ENCODE assay signal across 10 mouse cellular contexts in the genomic region with DNA sequence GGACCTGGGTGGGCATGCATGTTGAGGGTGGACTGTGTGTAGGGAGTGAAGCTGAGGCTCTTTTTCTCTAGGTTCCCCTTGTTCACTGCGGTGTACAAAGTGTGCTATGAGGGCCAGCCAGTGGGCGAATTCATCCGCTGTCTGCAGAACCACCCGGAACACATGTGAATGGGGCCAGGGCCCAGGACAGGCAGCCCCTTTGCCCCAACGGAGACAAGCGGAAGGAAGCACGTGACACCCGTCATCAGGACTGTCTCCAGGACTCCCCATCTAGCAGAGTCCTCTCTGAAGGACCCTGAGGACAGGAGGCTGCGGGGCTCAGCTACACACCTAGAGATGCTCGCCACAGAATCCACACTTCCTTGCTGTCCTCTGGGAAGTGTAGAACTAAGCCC. TPM values are rescaled to one million over a fixed set of nuclear protein-coding genes. Genes with fewer than 3 reads are reported as not detected.
DNase-seq lines count a peak whose midpoint lies in the region; ATAC-seq and TF ChIP-seq lines count a peak whose summit lies in the region.
"Had no signal": no experiment of that assay in that cellular context is flagged by ENCODE, and none has a peak within 500 bp of the region (broad histone marks: within the 10 kb centered on the region; RNA-seq: fewer than 3 reads in every experiment).

No protein-coding gene starts in this region.

- H3K36me3 ChIP-seq in forebrain, embryonic 13.5 days (ENCODE audit: poor library complexity, severe bottlenecking): peaks cover 50% of the 10 kb centered on the region
- H3K36me3 ChIP-seq in forebrain, embryonic 11.5 days (ENCODE audit: control insufficient read depth, insufficient read depth, low read length): peaks cover 3% of the 10 kb centered on the region; the same call in 1 of the 2 replicates
- peaks cover 9% of the 10 kb centered on the region for H3K36me3 ChIP-seq in midbrain, embryonic 11.5 days (ENCODE audit: control insufficient read depth, insufficient read depth, low read length)
- H3K36me3 ChIP-seq in midbrain, postnatal 0 days (ENCODE audit: insufficient read depth, low read length): peaks cover 14% of the 10 kb centered on the region; the same call in 1 of the 2 replicates
- peaks cover 53% of the 10 kb centered on the region for H3K36me3 ChIP-seq in limb, embryonic 10.5 days
- H3K36me3 ChIP-seq in stomach, embryonic 14.5 days (ENCODE audit: control insufficient read depth, insufficient read depth, low read length): peaks cover 6% of the 10 kb centered on the region; the same call in 1 of the 2 replicates

- DNase-seq in forebrain, embryonic 11.5 days (ENCODE audit: low spot score): no peak
- no peak for DNase-seq in midbrain, embryonic 11.5 days (ENCODE audit: low spot score, missing footprints)
- DNase-seq in midbrain, postnatal 0 days (ENCODE audit: low spot score): no peak
- DNase-seq in limb, embryonic 10.5 days (ENCODE audit: low spot score): no peak
- no peak for DNase-seq in frontal cortex, postnatal 25 days (ENCODE audit: low spot score in 2 of 2)
- no peak for DNase-seq in ovary, postnatal 14 days (ENCODE audit: low spot score)
- DNase-seq: thymus, adult 2 months had no signal

- peaks cover 35% of the 10 kb centered on the region for H3K4me1 ChIP-seq in forebrain, embryonic 13.5 days
- H3K4me1 ChIP-seq in forebrain, embryonic 11.5 days (replicated peaks; ENCODE audit: control insufficient read depth, insufficient read depth, low read length): peaks cover 8% of the 10 kb centered on the region; the same call in 1 of the 2 replicates
- peaks cover 24% of the 10 kb centered on the region for H3K4me1 ChIP-seq in midbrain, embryonic 11.5 days (ENCODE audit: control insufficient read depth, insufficient read depth, low read length)
- H3K4me1 ChIP-seq in midbrain, postnatal 0 days (ENCODE audit: insufficient read depth, low read length): peaks cover 3% of the 10 kb centered on the region
- H3K4me1 ChIP-seq in limb, embryonic 10.5 days: peaks cover 31% of the 10 kb centered on the region
- H3K4me1 ChIP-seq in stomach, embryonic 14.5 days (ENCODE audit: control insufficient read depth, insufficient read depth, low read length): peaks cover 19% of the 10 kb centered on the region

- ATAC-seq in forebrain, embryonic 13.5 days: no peak
- no peak for ATAC-seq in forebrain, embryonic 11.5 days (replicated peaks; ENCODE audit: low FRiP score)
- ATAC-seq in midbrain, embryonic 11.5 days (ENCODE audit: low FRiP score): no peak
- ATAC-seq in midbrain, postnatal 0 days (ENCODE audit: low FRiP score): no peak
- no peak for ATAC-seq in stomach, embryonic 14.5 days (ENCODE audit: insufficient number of reproducible peaks, insufficient read depth, low FRiP score, low read depth)

- no peak overlapping the region for H3K4me3 ChIP-seq in forebrain, embryonic 13.5 days
- no peak overlapping the region for H3K4me3 ChIP-seq in forebrain, embryonic 11.5 days (ENCODE audit: low read depth, low read length)
- H3K4me3 ChIP-seq in midbrain, embryonic 11.5 days (ENCODE audit: low read depth, low read length): no peak overlapping the region
- H3K4me3 ChIP-seq in midbrain, postnatal 0 days (ENCODE audit: low read depth, low read length): no peak overlapping the region
- H3K4me3 ChIP-seq in limb, embryonic 10.5 days: no peak overlapping the region
- H3K4me3 ChIP-seq in stomach, embryonic 14.5 days (ENCODE audit: low read depth, low read length): no peak overlapping the region

- no peak for TF ChIP-seq CTCF in midbrain, postnatal 0 days (IDR thresholded peaks at IDR 0.05)

- 62% methylated on average over 10 of the region's 10 CpGs for WGBS in forebrain, embryonic 13.5 days
- 47% methylated on average over 10 of the region's 10 CpGs for WGBS in forebrain, embryonic 11.5 days
- WGBS in midbrain, embryonic 11.5 days: 53% methylated on average over 10 of the region's 10 CpGs
- 54% methylated on average over 10 of the region's 10 CpGs for WGBS in midbrain, postnatal 0 days
- 64% methylated on average over 10 of the region's 10 CpGs for WGBS in limb, embryonic 10.5 days
- WGBS in stomach, embryonic 14.5 days: 65% methylated on average over 10 of the region's 10 CpGs

- 0 out of 2 replicates have a peak overlapping the region, but pooled peaks have one; percentile 21 for H3K9ac ChIP-seq in forebrain, embryonic 13.5 days
- H3K9ac ChIP-seq in forebrain, embryonic 11.5 days (ENCODE audit: low read length): no peak overlapping the region
- peak overlapping the region; percentile 12; the same call in 1 of the 2 replicates for H3K9ac ChIP-seq in midbrain, embryonic 11.5 days (ENCODE audit: low read length)
- H3K9ac ChIP-seq in midbrain, postnatal 0 days (replicated peaks; ENCODE audit: low read length, poor library complexity, severe bottlenecking): no peak overlapping the region
- H3K9ac ChIP-seq in stomach, embryonic 14.5 days (replicated peaks; ENCODE audit: low read depth, low read length): no peak overlapping the region

- peak overlapping the region; percentile 31 for H3K27ac ChIP-seq in forebrain, embryonic 13.5 days
- H3K27ac ChIP-seq in forebrain, embryonic 11.5 days (ENCODE audit: low read depth, low read length): no peak overlapping the region
- 0 out of 2 replicates have a peak overlapping the region, but pooled peaks have one; percentile 17 for H3K27ac ChIP-seq in midbrain, embryonic 11.5 days (ENCODE audit: low read depth, low read length)
- no peak overlapping the region for H3K27ac ChIP-seq in midbrain, postnatal 0 days (ENCODE audit: low read depth, low read length)
- H3K27ac ChIP-seq in limb, embryonic 10.5 days: peak overlapping the region; percentile 72; the same call in 1 of the 2 replicates
- H3K27ac ChIP-seq in stomach, embryonic 14.5 days (ENCODE audit: low read length): peak overlapping the region; percentile 66; the same call in 1 of the 2 replicates

- H3K4me2 ChIP-seq in forebrain, embryonic 13.5 days: no peak overlapping the region
- H3K4me2 ChIP-seq in forebrain, embryonic 11.5 days (ENCODE audit: low read depth, low read length, severe bottlenecking): no peak overlapping the region
- H3K4me2 ChIP-seq in midbrain, embryonic 11.5 days: no peak overlapping the region
- no peak overlapping the region for H3K4me2 ChIP-seq in midbrain, postnatal 0 days (ENCODE audit: low read depth, low read length, poor library complexity, severe bottlenecking)
- no peak overlapping the region for H3K4me2 ChIP-seq in stomach, embryonic 14.5 days (replicated peaks; ENCODE audit: low read depth, low read length)

- H3K27me3 ChIP-seq in forebrain, embryonic 13.5 days: no peaks in the 10 kb centered on the region
- no peaks in the 10 kb centered on the region for H3K27me3 ChIP-seq in forebrain, embryonic 11.5 days (ENCODE audit: control insufficient read depth, insufficient read depth, low read length)
- no peaks in the 10 kb centered on the region for H3K27me3 ChIP-seq in midbrain, embryonic 11.5 days (ENCODE audit: control insufficient read depth, insufficient read depth, low read length)
- H3K27me3 ChIP-seq in midbrain, postnatal 0 days (ENCODE audit: insufficient read depth, low read length): no peaks in the 10 kb centered on the region
- no peaks in the 10 kb centered on the region for H3K27me3 ChIP-seq in limb, embryonic 10.5 days (ENCODE audit: low read depth, poor library complexity, severe bottlenecking)
- no peaks in the 10 kb centered on the region for H3K27me3 ChIP-seq in stomach, embryonic 14.5 days (ENCODE audit: control insufficient read depth, insufficient read depth, low read length)
- H3K27me3 ChIP-seq: CH12.LX had no signal

- H3K9me3 ChIP-seq in forebrain, embryonic 13.5 days (replicated peaks): no peaks in the 10 kb centered on the region
- no peaks in the 10 kb centered on the region for H3K9me3 ChIP-seq in forebrain, embryonic 11.5 days (ENCODE audit: control insufficient read depth, low read length)
- H3K9me3 ChIP-seq in midbrain, embryonic 11.5 days (ENCODE audit: control insufficient read depth, low read length): no peaks in the 10 kb centered on the region
- no peaks in the 10 kb centered on the region for H3K9me3 ChIP-seq in midbrain, postnatal 0 days (ENCODE audit: low read length)
- H3K9me3 ChIP-seq in limb, embryonic 10.5 days (replicated peaks): no peaks in the 10 kb centered on the region
- no peaks in the 10 kb centered on the region for H3K9me3 ChIP-seq in stomach, embryonic 14.5 days (ENCODE audit: control insufficient read depth, low read depth, low read length)

RNA-seq across cellular contexts. Expression of gene Cox14, which starts 2.3 kb away (rescaled TPM):
- 177 and 190 TPM in 2 replicates for polyA plus RNA-seq in forebrain, embryonic 13.5 days (2015; fragmentation: Nextera tagmentation; extraction: Ambion mirVana)
- polyA plus RNA-seq in forebrain, embryonic 11.5 days (2014; fragmentation: Nextera tagmentation; extraction: Ambion mirVana): 140 and 154 TPM in 2 replicates
- 135 and 140 TPM in 2 replicates for polyA plus RNA-seq in midbrain, embryonic 11.5 days (2014; fragmentation: Nextera tagmentation; extraction: Ambion mirVana)
- total RNA-seq in midbrain, postnatal 0 days (2014; rRNA removed): 60.9 and 67.2 TPM in 2 replicates
- 165 and 180 TPM in 2 replicates for polyA plus RNA-seq in midbrain, postnatal 0 days (2015; fragmentation: Nextera tagmentation; extraction: Ambion mirVana)
- polyA plus RNA-seq in limb, embryonic 10.5 days (2016; fragmentation: Nextera tagmentation; extraction: Ambion mirVana): 113 and 127 TPM in 2 replicates
- polyA plus RNA-seq in stomach, embryonic 14.5 days (2014; fragmentation: Nextera tagmentation; extraction: Ambion mirVana): 181 and 193 TPM in 2 replicates

RNA-seq across cellular contexts. Expression of gene Gpd1, which starts 5.8 kb away (rescaled TPM):
- 1.2 and 1.3 TPM in 2 replicates for polyA plus RNA-seq in forebrain, embryonic 13.5 days (2015; fragmentation: Nextera tagmentation; extraction: Ambion mirVana)
- polyA plus RNA-seq in forebrain, embryonic 11.5 days (2014; fragmentation: Nextera tagmentation; extraction: Ambion mirVana): 0.35 and 0.53 TPM in 2 replicates
- polyA plus RNA-seq in midbrain, embryonic 11.5 days (2014; fragmentation: Nextera tagmentation; extraction: Ambion mirVana): 0.14 and 0.18 TPM in 2 replicates
- 2.8 and 3.3 TPM in 2 replicates for total RNA-seq in midbrain, postnatal 0 days (2014; rRNA removed)
- 1.1 and 1.2 TPM in 2 replicates for polyA plus RNA-seq in midbrain, postnatal 0 days (2015; fragmentation: Nextera tagmentation; extraction: Ambion mirVana)
- 0.29 and 0.59 TPM in 2 replicates for polyA plus RNA-seq in limb, embryonic 10.5 days (2016; fragmentation: Nextera tagmentation; extraction: Ambion mirVana)
- polyA plus RNA-seq in stomach, embryonic 14.5 days (2014; fragmentation: Nextera tagmentation; extraction: Ambion mirVana): 0.20 and 0.21 TPM in 2 replicates

RNA-seq across cellular contexts. Expression of gene Gm17349, which starts 17.8 kb away (rescaled TPM):
- not detected in 2 replicates for polyA plus RNA-seq in forebrain, embryonic 13.5 days (2015; fragmentation: Nextera tagmentation; extraction: Ambion mirVana)
- polyA plus RNA-seq in forebrain, embryonic 11.5 days (2014; fragmentation: Nextera tagmentation; extraction: Ambion mirVana): not detected in 2 replicates
- not detected in 2 replicates for polyA plus RNA-seq in midbrain, embryonic 11.5 days (2014; fragmentation: Nextera tagmentation; extraction: Ambion mirVana)
- total RNA-seq in midbrain, postnatal 0 days (2014; rRNA removed): not detected in 2 replicates
- polyA plus RNA-seq in midbrain, postnatal 0 days (2015; fragmentation: Nextera tagmentation; extraction: Ambion mirVana): not detected in 2 replicates
- polyA plus RNA-seq in limb, embryonic 10.5 days (2016; fragmentation: Nextera tagmentation; extraction: Ambion mirVana): not detected in 2 replicates
- not detected in 2 replicates for polyA plus RNA-seq in stomach, embryonic 14.5 days (2014; fragmentation: Nextera tagmentation; extraction: Ambion mirVana)
- polyA plus RNA-seq: thymus, adult 2 months had no signal

RNA-seq across cellular contexts. Expression of gene Smarcd1, which starts 21.2 kb away (rescaled TPM):
- 118 and 130 TPM in 2 replicates for polyA plus RNA-seq in forebrain, embryonic 13.5 days (2015; fragmentation: Nextera tagmentation; extraction: Ambion mirVana)
- 134 and 142 TPM in 2 replicates for polyA plus RNA-seq in forebrain, embryonic 11.5 days (2014; fragmentation: Nextera tagmentation; extraction: Ambion mirVana)
- 111 and 113 TPM in 2 replicates for polyA plus RNA-seq in midbrain, embryonic 11.5 days (2014; fragmentation: Nextera tagmentation; extraction: Ambion mirVana)
- 83.0 and 93.0 TPM in 2 replicates for total RNA-seq in midbrain, postnatal 0 days (2014; rRNA removed)
- polyA plus RNA-seq in midbrain, postnatal 0 days (2015; fragmentation: Nextera tagmentation; extraction: Ambion mirVana): 77.7 and 92.2 TPM in 2 replicates
- 84.0 and 85.8 TPM in 2 replicates for polyA plus RNA-seq in limb, embryonic 10.5 days (2016; fragmentation: Nextera tagmentation; extraction: Ambion mirVana)
- 37.8 and 40.1 TPM in 2 replicates for polyA plus RNA-seq in stomach, embryonic 14.5 days (2014; fragmentation: Nextera tagmentation; extraction: Ambion mirVana)

RNA-seq across cellular contexts. Expression of gene Cers5, which starts 49.6 kb away (rescaled TPM):
- polyA plus RNA-seq in forebrain, embryonic 13.5 days (2015; fragmentation: Nextera tagmentation; extraction: Ambion mirVana): 62.6 and 67.2 TPM in 2 replicates
- polyA plus RNA-seq in forebrain, embryonic 11.5 days (2014; fragmentation: Nextera tagmentation; extraction: Ambion mirVana): 59.2 and 59.7 TPM in 2 replicates
- polyA plus RNA-seq in midbrain, embryonic 11.5 days (2014; fragmentation: Nextera tagmentation; extraction: Ambion mirVana): 57.8 and 59.6 TPM in 2 replicates
- 93.5 and 94.2 TPM in 2 replicates for total RNA-seq in midbrain, postnatal 0 days (2014; rRNA removed)
- 75.8 and 76.8 TPM in 2 replicates for polyA plus RNA-seq in midbrain, postnatal 0 days (2015; fragmentation: Nextera tagmentation; extraction: Ambion mirVana)
- polyA plus RNA-seq in limb, embryonic 10.5 days (2016; fragmentation: Nextera tagmentation; extraction: Ambion mirVana): 68.2 and 75.6 TPM in 2 replicates
- 77.0 and 78.7 TPM in 2 replicates for polyA plus RNA-seq in stomach, embryonic 14.5 days (2014; fragmentation: Nextera tagmentation; extraction: Ambion mirVana)

Comparison
In these comparisons a context has a peak if more than half of its experiments do, and no peak if none do; other contexts are left out.
1. H3K27ac ChIP-seq: peak in forebrain, embryonic 13.5 days (single experiment), midbrain, embryonic 11.5 days (single experiment), limb, embryonic 10.5 days (single experiment) and stomach, embryonic 14.5 days (single experiment); none in forebrain, embryonic 11.5 days (single experiment) and midbrain, postnatal 0 days (single experiment).
2. H3K9ac ChIP-seq: peak in forebrain, embryonic 13.5 days (single experiment) and midbrain, embryonic 11.5 days (single experiment); none in forebrain, embryonic 11.5 days (single experiment), midbrain, postnatal 0 days (single experiment) and stomach, embryonic 14.5 days (single experiment).